Mouse (Mus musculus) brown adipose tissue, adult 24 weeks (tissue): ENCODE results near the gene Piga. TPM values are rescaled to one million over a fixed set of nuclear protein-coding genes. Genes with fewer than 3 reads are reported as not detected.

ENCODE experiments used
- H3K27ac ChIP-seq: fragments of 200-500 bp; replicated peaks from 2 replicates; pipeline ENCODE4 v1.5.1; 2012; ENCODE audit warnings: low read depth, mild to moderate bottlenecking, low read length
- H3K4me1 ChIP-seq: fragments of 200-500 bp; 2 replicates; pipeline ENCODE4 v1.6.1; 2012; ENCODE audit warnings: low read length, mixed read lengths; ENCODE audit not compliant: control insufficient read depth, insufficient read depth, insufficient read length
- H3K4me3 ChIP-seq: fragments of 200-500 bp; 2 replicates; pipeline ENCODE4 v1.5.1; 2012; ENCODE audit warnings: low read depth, mild to moderate bottlenecking, low read length, moderate library complexity; ENCODE audit not compliant: insufficient read depth
- polyA plus RNA-seq: library from polyadenylated mRNA; stranded (reverse); fragments of >200 nt; gene quantifications from 2 replicates; pipeline ENCODE4 v1.2.4, GENCODE M21; 2012; ENCODE audit not compliant: missing spikeins, insufficient read depth, insufficient read length

The Piga gene
- polyA plus RNA-seq, 1 experiment: 1.3 TPM

DNA sequence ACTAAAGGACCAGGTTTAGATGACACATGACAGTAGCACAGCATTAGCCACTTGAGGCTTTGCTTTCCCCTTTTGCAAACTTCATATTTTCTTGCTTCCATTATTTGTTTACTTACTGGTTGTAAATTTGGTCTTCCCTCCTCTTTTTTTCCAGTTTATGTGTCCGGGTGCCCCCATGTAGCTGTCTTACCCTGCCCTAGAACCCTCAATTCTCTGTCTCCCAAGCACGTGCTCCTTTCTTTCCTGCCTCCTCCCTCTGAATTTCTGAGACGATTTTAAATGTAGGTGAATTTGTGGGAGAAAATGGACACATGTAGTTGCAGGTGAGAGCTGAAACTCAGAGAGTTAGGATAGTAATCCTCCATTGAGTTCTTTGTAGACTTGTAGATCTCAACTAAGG, 931 bp downstream of the Piga start:
- Histone ChIP-seq H3K4me3 (0 out of 2 replicates have a peak overlapping the region, but pooled peaks have one; percentile 1), H3K27ac (no peak overlapping the region), H3K4me1 (no peaks in the 10 kb centered on the region)

DNA sequence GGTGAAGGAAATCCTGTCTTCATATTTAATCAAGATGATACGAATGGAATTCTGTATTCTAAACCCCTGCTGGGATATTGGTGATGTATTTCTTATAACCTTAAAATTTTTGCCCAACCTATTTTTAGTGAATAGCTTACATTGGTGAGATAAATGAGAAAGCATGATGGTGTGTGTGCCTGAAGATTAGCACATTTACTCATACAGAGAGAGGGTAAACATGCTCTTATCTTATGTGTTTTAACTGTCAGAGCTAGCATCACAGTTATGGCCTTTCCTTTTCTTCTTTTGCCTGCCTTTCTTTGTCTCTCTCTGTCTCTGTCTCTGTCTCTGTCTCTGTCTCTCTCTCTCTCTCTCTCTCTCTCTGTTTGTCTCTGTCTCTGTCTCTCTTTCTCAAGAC, 5.2 kb downstream of the Piga start:
- Histone ChIP-seq H3K27ac (no peak overlapping the region), H3K4me3 (no peak overlapping the region), H3K4me1 (no peaks in the 10 kb centered on the region)

DNA sequence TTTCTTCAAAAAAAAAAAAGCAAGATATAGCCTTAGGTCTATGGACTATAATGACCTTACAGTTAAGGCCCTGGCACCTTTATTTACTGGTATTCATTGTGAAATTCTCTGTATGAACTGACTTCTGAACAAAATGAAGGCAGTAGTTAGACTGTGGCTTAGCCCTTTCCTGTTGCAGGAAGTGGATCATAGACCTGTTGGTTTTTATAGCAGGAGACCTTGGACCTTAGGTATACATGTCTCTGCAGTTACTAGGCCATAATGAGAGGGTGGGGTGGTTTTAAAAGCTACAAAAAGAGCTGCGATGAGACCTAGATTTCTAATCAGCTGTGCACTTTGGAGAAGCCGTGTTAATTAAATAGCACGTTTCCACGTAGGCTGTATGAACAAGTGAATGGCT, 7.7 kb downstream of the Piga start:
- Histone ChIP-seq H3K27ac (no peak overlapping the region), H3K4me1 (no peaks in the 10 kb centered on the region), H3K4me3 (no peak overlapping the region)

DNA sequence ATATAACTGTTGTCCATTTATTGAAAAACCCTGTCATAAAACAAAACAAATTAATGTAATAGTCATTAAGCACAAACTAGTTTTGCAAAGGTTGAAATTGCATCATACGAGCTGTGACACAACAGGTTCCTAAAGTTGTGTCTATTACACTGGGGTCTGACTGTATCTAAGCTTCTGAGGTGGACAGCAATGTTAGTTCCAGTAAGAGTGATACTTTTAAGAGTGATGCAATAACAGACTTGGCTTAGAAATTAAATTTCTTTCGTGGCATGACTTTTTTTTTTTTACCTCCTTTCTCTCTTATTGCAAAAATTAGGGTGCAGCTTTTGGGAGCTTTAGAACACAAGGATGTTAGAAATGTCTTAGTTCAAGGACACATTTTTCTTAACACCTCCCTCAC, 8.6 kb downstream of the Piga start:
- no peak overlapping the region for H3K27ac ChIP-seq
- no peaks in the 10 kb centered on the region for H3K4me1 ChIP-seq
- no peak overlapping the region for H3K4me3 ChIP-seq

DNA sequence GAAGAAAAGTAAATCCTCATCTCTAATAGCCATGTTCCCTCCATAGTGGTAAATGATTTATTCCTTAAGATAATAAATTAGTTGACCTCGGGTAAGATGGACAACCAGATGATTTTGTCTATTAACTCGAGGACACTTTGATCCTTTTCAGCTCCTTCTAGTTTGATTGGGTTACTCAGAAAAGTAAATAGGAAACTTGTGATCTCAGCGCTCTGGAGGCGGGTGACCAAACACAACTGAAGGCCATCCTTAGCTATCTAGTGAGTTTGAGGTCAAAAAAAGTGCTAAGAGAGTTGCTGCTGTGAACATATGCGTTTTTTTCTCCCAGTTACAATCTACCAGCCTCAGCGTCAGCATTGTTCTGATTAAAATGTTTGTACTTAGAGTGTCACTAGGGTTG, 11.0 kb downstream of the Piga start:
- H3K4me1 ChIP-seq: no peaks in the 10 kb centered on the region
- H3K4me3 ChIP-seq: no peak overlapping the region
- no peak overlapping the region for H3K27ac ChIP-seq

DNA sequence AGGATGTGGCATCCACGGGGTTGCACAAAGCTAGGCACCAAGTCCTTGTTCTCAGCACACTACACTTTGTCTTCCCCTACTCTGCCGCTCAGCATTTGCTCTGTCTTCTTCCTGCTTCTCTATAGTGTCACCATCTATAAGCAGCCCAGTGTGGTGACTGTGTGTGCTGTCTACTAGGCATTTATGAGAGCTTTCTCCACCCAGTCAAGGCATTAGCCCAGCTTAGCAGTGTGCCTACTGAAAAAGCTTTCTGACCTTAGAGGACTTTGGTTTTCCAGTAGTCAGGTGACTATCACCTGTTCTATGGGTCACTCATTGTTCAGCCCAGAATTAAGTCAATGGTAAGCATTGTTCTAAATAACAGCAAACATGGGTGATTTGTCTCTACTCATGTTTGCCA, 11.5 kb downstream of the Piga start:
- no peak overlapping the region for H3K4me3 ChIP-seq
- H3K27ac ChIP-seq: no peak overlapping the region
- H3K4me1 ChIP-seq: no peaks in the 10 kb centered on the region

DNA sequence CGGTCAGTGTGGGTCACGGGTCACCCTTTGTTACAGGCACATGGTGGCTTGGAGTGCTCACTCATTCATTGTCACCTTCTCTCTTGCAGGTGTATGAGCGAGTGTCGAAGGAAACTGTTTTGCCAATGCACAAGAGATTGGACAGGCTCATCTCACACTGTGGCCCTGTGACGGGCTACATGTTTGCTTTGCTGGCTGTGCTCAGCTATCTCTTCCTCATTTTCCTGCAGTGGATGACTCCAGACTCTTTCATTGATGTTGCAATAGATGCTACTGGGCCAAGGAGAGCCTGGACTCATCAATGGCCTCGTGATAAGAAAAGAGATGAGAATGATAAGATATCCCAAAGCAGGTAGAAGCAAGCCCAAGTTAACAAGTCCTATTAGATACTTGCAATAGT, 12.0 kb downstream of the Piga start:
- Histone ChIP-seq H3K4me1 (no peaks in the 10 kb centered on the region), H3K4me3 (no peak overlapping the region), H3K27ac (no peak overlapping the region)

DNA sequence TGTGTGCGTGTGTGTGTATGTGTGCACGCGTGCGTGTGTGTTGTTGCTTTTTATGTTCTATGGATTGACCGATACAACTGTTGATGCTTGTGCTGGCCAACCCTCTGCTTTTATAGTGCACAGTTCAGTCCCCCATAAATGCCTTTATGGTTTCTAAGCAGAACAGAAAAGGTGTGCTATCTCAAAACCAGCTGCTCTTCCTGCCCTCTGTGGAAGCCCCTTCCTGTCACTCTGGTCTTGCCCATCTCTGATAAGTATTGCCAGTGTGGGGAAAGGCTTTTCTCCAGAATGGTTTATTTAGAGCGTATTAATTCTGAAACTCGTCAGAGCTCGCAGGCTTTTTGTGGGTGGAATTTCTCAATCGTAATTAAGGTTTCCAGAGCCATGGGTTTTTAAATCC, 13.1 kb downstream of the Piga start:
- H3K27ac ChIP-seq: no peak overlapping the region
- no peak overlapping the region for H3K4me3 ChIP-seq
- no peaks in the 10 kb centered on the region for H3K4me1 ChIP-seq

DNA sequence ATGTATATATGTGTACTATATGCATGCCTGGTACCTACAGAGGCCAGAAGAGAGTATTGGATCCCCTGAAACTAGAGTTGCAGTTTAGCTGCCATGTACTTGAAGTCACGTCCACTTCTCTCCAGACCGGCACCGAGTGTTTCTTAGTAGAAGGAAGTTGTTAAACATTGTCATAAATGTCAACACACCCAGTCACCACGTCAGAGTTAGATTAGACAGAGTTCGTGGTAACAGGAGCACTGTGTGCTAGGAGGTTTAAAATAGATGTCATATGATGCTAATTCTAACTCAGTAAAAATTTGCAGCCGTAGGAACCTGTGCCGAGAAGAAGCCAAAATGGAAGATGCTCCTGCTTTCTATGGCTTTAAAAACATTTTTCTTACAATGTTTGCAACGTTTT, 17.1 kb downstream of the Piga start, which contains the start of gene Asb11:
Gene Asb11, plus strand, starts transcription at position 286 of the 400 bp plus-strand sequence.
- no peak within 1 kb of the TSS for H3K4me3 ChIP-seq
- H3K4me1 ChIP-seq: no peaks in the 10 kb centered on the region
- H3K27ac ChIP-seq: no peak within 1 kb of the TSS

DNA sequence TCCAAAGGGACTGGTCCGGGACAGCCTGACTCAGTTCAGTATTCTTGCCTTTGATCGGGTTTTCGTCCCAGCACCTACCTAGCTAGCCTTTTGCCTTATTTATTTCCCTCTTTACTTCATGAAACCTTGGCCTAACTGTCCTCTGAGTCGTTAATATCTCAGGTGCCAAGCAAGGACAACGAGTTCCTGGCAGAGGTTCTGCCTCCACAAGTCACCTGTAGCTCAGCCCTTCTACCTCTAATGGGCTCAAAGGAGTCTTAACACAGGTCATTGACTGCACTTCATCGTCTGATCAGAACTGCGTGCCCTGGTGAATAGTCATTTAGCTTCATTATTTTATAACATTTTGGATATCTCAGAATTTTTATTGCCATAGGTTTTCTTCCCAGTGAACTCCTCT, 19.9 kb downstream of the Piga start:
- no peak overlapping the region for H3K27ac ChIP-seq
- no peaks in the 10 kb centered on the region for H3K4me1 ChIP-seq
- no peak overlapping the region for H3K4me3 ChIP-seq

DNA sequence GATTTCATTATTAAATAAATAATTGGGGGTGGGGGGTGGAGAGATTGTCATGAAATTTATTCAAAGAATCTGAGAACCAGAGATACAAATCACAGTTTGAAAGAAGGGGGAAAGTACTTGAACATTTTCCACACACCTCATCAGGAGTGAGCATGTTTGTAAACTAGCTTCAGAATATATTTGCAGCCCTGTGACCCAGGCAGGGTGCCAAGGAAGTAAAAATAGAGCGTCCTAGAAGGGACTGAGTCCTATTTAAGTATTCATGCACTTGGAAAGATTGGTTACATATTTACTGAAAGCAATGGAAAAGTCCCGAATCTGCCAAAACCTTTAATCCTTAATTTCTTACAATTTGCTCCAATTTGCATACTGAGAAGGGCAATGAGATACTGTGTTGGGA, 20.6 kb downstream of the Piga start:
- Histone ChIP-seq H3K4me3 (no peak overlapping the region), H3K4me1 (no peaks in the 10 kb centered on the region), H3K27ac (no peak overlapping the region)

DNA sequence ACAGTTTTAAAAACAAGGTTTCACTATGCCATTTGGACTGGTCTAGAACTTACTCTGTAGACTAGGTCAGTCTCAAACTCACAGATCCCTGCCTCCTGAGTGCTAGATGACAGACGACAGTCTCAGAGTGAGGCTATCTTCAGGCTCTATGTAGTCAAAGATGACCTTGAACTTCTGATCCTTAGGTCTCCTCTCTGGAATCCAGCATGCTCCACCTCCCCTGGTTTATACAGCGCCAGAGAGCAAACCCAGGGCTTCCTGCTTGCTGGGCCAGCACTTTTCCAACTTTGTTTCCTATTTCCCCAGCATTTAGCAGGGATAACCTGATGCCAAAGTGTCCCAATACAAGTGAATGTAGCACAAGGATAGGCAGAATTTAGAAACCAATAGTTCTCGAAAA, 21.1 kb downstream of the Piga start:
- Histone ChIP-seq H3K4me3 (no peak overlapping the region), H3K27ac (no peak overlapping the region), H3K4me1 (no peaks in the 10 kb centered on the region)

DNA sequence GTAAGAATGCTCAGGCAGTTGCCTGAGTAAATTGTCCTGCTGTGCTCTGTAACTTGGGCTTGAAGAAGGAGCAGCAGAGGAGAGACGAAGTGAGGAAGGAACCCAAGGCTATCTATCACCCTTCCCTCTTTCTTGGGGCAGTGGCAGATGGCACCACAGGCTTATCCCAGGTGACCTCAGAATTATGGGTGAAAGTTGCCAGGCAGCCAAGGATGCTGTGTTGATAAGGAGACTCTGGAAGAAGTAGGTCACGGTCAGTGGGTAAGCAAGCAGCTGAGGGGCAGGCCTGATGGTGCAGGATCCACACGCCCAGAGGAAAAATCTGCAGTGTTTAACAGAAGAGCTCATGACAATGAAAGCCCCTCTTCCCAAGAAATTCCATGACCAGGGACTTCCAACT, 21.7 kb downstream of the Piga start:
- no peaks in the 10 kb centered on the region for H3K4me1 ChIP-seq
- H3K27ac ChIP-seq: no peak overlapping the region
- no peak overlapping the region for H3K4me3 ChIP-seq

DNA sequence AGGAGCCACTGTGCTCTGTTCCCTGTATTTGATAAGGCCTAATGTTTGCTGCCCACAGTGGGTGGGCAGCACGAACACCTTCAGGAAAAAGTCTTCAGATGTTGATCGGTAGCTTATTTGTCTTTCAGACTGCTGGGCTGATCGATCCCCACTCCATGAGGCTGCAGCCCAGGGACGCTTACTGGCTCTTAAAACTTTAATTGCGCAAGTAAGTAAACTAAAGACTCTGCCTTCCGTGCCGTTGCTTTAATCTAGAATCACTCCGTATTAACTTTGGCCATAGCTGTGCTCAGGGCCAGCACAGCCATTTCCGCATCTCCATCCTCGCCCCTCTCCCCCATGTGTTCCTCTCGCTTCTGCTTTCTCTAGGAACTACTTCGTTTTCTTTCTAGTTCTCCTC, 26.0 kb downstream of the Piga start:
- no peak overlapping the region for H3K27ac ChIP-seq
- H3K4me1 ChIP-seq: no peaks in the 10 kb centered on the region
- H3K4me3 ChIP-seq: no peak overlapping the region

DNA sequence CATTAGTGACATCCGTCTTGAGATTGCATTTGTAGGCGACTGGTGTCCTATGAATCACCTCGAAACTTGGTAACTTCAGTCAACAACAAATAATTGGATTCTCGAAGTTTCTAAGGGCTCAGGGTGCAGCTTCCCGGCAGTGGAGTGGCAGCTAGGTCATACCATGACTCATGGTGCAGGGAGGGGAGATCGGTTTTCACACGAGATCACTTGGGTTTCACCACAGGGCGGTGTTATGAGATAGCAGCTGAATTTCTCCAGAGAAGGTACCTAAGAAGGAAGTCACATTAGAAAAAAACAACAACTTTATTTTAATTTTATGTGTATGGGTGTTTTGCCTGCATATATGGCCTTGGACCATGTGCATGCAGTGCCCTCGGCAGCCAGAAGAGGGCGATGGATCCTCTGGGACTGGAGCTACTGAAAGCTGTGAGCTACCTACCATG, 26.5 kb downstream of the Piga start:
- H3K4me1 ChIP-seq: no peaks in the 10 kb centered on the region
- no peak overlapping the region for H3K27ac ChIP-seq
- no peak overlapping the region for H3K4me3 ChIP-seq

DNA sequence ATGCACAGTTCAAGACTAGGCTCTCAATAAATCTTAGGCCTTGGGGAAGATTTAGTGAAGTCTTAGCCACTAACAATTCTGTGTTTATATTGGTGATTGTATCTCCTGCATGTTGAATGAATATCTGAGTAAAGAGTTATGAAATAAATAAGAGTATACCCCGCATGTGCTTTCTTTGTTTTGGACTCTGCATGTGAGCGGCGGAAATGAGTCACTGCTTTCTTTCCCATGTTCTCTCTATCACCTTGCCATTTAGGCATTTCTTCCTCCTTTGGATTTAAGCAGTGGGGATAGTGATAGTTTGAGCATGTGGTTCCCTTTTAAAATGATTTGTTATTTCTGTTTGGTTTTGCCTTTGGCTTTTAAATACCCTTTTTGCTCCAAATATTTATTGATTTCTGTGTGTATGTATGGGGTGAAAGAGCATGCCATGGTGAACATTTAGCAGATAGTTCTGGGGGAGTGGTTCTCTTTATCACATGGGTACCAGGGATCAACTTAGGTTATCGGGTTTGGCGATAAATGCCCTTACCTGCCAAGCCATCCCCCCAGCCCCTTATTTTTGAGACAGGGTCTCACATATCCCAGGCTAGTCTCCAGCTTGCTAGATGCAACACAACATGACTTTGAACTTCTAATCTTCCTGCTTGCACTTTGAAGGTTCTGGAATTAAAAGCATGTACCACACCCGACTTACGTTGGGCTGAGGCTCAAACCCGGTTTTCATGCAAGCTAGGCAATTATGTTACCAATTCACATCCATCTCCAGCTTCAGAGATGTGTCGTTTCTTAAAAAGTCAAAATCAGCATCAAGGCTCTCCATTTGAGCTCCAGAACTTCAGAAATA, 27.5 kb downstream of the Piga start:
- Histone ChIP-seq H3K4me1 (no peaks in the 10 kb centered on the region), H3K4me3 (no peak overlapping the region), H3K27ac (no peak overlapping the region)
